Mouse (Mus musculus) cerebellum, adult 2 months (tissue): Measurements from ENCODE around the gene Scn1b. TPM values are rescaled to one million over a fixed set of nuclear protein-coding genes. Genes with fewer than 3 reads are reported as not detected.

ENCODE experiments used
- DNase-seq, 2 experiments: peaks; one replicate each; pipeline ENCODE4 v3.0.0; 2021
- H3K27ac ChIP-seq: fragments of 200-500 bp; 2 replicates; pipeline ENCODE4 v1.5.1; 2012; ENCODE audit warnings: low read length, control low read depth, inconsistent platforms; ENCODE audit not compliant: insufficient read depth
- H3K27me3 ChIP-seq: fragments of 200-500 bp; 2 replicates; pipeline ENCODE4 v1.6.1; 2012; ENCODE audit warnings: inconsistent platforms, mild to moderate bottlenecking, low read length, moderate library complexity; ENCODE audit not compliant: control insufficient read depth, insufficient read depth
- H3K4me1 ChIP-seq: fragments of 200-500 bp; 2 replicates; pipeline ENCODE4 v1.6.1; 2011; ENCODE audit warnings: low read length; ENCODE audit not compliant: control insufficient read depth, insufficient read depth
- H3K4me3 ChIP-seq: fragments of 200-500 bp; replicated peaks from 2 replicates; pipeline ENCODE3; 2011; ENCODE audit warnings: mild to moderate bottlenecking, low read depth, low read length, control low read depth; ENCODE audit not compliant: insufficient read depth
- CTCF ChIP-seq: fragments of 200-500 bp; IDR thresholded peaks from 2 replicates; pipeline ENCODE4 v1.5.1; 2011; ENCODE audit warnings: low read depth, mild to moderate bottlenecking, control low read depth, low read length, moderate library complexity, borderline replicate concordance; ENCODE audit not compliant: insufficient read depth
- POLR2A ChIP-seq: fragments of 200-500 bp; IDR thresholded peaks from 2 replicates; pipeline ENCODE4 v1.6.1; 2011; ENCODE audit warnings: low read length, control low read depth, borderline replicate concordance; ENCODE audit not compliant: insufficient read depth
- WGBS: fragments of 180-500 bp; shearing (Covaris S2); methylation state at CpG from one replicate; pipeline ENCODE4 v1.1.7; 2018; 5-methylcytosine and 5-hydroxymethylcytosine counted together
- polyA plus RNA-seq: library from polyadenylated mRNA; depleted of rRNA; stranded (reverse); fragments of >200 nt; gene quantifications from 2 replicates; pipeline ENCODE4 v1.2.3, GENCODE M21; 2012

The Scn1b gene
- polyA plus RNA-seq, 1 experiment = 1,376 TPM

DNA sequence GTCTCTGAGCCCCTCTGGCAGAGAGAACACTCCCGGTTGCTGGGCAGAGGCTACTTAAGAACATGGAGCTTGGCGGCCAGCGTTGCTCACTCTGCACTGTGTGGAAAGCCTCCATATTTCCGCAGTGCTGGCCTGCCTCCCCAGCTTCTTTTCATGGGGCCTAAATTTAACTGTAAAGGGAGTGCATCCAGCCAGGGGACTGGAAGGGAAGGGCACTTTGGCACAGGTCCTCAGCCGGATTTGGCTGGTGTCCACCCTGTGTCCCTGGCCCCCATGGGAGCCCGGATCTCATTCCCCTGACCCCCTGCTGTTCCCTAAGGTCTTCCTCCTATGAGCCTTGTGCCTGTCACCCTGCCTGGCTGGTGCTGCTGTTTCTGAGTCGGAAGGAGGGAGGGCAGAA is 8.3 kb downstream of the Scn1b start:
- Histone ChIP-seq H3K4me1 (peaks cover 64% of the 10 kb centered on the region), H3K27me3 (no peaks in the 10 kb centered on the region), H3K4me3 (peak overlapping the region; percentile 6), H3K27ac (peak overlapping the region; percentile 83)
- WGBS = 4% methylated on average over 7 of the region's 7 CpGs
- peak; percentile 81 to 82 for DNase-seq
- no peak for TF ChIP-seq POLR2A
- TF ChIP-seq CTCF = no peak

DNA sequence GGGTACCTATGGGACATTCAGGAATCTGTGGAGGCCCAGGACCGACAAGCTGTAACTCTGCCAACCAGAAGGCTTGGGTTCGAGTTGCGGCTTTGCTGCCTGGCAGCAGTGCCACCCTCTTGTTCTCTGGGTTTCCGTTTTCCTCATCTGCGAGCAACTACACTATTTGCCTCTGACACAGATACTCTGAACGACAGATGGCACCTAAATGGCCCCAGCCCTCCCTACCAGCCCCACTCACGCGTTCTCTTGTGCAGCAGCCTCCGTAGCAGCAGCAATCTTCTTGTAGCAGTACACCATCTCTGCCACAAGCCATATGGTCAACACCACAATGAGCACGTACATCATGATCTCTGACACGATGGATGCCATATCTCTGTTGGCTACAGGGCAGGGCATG is 9.3 kb downstream of the Scn1b start:
- TF ChIP-seq CTCF (no peak), POLR2A (peak; percentile 17; the same call in 1 of the 2 replicates)
- DNase-seq = peak; percentile 67 to 78
- WGBS = 15% methylated on average over 11 of the region's 11 CpGs
- peak overlapping the region; percentile 25 for H3K4me3 ChIP-seq
- H3K27me3 ChIP-seq = no peaks in the 10 kb centered on the region
- peaks cover 58% of the 10 kb centered on the region for H3K4me1 ChIP-seq
- peak overlapping the region; percentile 85 for H3K27ac ChIP-seq

DNA sequence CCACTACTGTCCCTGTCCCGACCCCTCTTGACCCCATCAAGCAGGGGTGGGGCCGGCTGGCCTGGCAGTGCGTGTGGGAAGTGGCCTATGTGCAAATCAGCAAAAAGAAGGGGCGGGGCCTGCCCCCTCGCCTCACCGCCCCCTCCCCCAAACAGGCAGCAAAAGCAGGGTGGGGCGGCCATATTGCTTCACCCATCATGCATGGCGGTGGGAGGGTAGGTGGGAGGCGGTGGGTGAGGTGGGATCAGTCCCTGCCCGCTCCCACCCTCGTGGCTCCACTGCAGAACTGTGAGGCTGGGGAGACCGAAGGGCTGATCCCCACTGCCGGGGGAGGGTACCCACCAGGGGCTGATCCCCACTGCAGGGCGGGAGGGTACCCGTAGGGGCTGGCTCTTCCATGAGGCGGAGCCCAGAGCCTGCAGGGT is 10.1 kb downstream of the Scn1b start:
- 62% methylated on average over 16 of the region's 16 CpGs for WGBS
- no peak overlapping the region; the same call in 1 of the 2 replicates for H3K27ac ChIP-seq
- no peaks in the 10 kb centered on the region for H3K27me3 ChIP-seq
- no peak overlapping the region for H3K4me3 ChIP-seq
- TF ChIP-seq POLR2A (no peak), CTCF (no peak)
- peak; percentile 44 to 45 for DNase-seq
- peaks cover 57% of the 10 kb centered on the region for H3K4me1 ChIP-seq

DNA sequence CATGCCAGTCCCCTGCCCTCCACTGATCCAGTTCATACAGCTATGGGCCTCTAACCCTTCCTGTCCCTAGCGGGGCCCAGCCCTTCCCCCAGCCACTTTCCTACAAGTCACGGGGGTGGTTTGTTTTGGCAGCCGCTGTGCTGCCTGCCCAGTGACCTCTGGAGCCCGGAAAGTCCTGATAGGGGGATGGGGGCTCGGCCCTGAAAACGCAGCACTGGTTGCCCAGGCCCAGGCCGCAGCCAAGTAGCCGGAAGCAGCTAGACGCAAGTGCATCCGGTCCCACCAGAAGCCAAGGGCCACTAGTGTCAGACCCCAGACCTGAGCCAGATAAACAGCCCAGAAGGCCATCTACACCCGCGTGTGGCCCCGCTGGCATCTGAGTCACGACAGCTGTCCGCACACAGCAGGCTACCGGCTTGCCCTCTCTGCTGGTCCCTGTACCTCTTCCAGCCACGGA is 11.2 kb downstream of the Scn1b start:
- no peak overlapping the region for H3K4me3 ChIP-seq
- TF ChIP-seq CTCF (no peak), POLR2A (no peak)
- DNase-seq = peak; percentile 81 to 83
- peak overlapping the region; percentile 42; the same call in 1 of the 2 replicates for H3K27ac ChIP-seq
- peaks cover 47% of the 10 kb centered on the region for H3K4me1 ChIP-seq
- H3K27me3 ChIP-seq = no peaks in the 10 kb centered on the region
- 7% methylated on average over 17 of the region's 17 CpGs for WGBS

DNA sequence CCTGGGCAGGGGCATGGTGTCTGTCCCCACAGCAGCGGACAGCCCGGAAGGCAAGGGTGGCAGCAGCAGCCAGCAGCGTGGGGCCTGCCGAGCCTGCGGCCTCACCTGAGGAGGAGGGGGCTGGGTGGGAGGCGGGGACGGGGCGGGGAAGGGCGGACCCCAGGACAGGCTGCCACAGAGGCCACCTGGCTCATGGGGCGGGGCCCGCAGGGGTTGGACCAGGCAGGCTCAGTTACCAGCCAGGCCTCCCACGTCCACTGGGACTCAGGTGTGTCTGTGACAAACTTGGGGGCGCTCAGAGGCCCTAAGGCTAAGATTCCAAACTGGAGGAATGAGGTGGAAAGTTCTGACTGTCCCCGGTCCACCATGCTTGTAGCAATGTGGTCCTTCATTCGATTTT is 11.6 kb downstream of the Scn1b start, which contains the start of gene Hpn:
Gene Hpn, minus strand, starts transcription at position 109 of the 400 bp plus-strand sequence.
- no peak for TF ChIP-seq CTCF
- no peak for TF ChIP-seq POLR2A

DNA sequence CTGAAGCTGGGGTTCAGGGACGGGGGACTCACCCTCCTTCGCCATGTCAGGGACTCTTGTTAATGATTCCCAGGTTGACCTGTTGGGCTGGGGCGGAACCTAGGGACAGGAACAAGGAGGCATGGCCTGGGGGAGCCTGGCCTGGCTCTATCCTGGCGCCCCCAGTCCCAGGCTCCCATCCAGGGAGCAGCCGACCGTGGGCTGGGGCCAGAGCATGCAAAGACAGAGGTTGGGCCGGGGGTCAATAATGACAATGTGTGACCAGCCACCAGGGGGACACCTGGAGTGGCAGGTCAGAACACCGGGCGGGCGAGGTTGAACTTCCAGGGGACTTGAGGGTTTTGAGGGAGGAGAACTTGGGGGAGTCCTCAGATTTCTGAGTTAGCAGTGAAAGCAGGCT is 12.2 kb downstream of the Scn1b start:
- H3K4me3 ChIP-seq = no peak overlapping the region
- no peak; the same call in 1 of the 2 replicates for TF ChIP-seq CTCF
- WGBS = 74% methylated on average over 10 of the region's 10 CpGs

More for the DNA sequence above, 11.6 kb downstream of the Scn1b start, which contains the start of gene Hpn:
- Histone ChIP-seq H3K4me1 (peaks cover 45% of the 10 kb centered on the region), H3K27ac (peak within 1 kb of the TSS; percentile 42; the same call in 1 of the 2 replicates), H3K27me3 (no peaks in the 10 kb centered on the region), H3K4me3 (no peak within 1 kb of the TSS)
- peak; percentile 43 to 46 for DNase-seq
- WGBS = 41% methylated on average over 15 of the region's 15 CpGs

DNA sequence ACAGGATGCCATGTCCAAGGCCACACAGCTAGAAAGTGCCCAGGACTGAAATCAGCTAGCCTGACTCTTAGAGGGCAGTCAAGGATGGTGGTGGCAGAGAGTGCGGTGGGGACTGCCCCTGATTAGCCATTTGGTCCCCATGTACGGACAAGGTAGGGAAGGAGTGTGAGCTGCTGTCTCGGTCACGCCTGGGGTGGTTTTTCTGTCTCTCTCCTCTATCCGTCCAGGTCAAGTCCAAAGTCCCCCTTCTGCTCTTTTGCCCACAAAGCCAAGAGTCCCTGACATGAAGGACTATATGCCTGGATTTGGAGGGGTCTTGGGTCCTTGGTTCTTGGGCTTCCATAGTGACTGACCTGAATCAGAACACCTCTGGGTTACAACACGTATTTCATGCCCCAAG is 13.0 kb downstream of the Scn1b start:
- Histone ChIP-seq H3K27me3 (no peaks in the 10 kb centered on the region), H3K4me1 (peaks cover 42% of the 10 kb centered on the region), H3K27ac (no peak overlapping the region), H3K4me3 (no peak overlapping the region)
- DNase-seq = no peak
- WGBS = 95% methylated on average over 6 of the region's 6 CpGs
- TF ChIP-seq CTCF (no peak), POLR2A (no peak)

More for the DNA sequence above, 12.2 kb downstream of the Scn1b start:
- H3K4me1 ChIP-seq = peaks cover 45% of the 10 kb centered on the region
- no peak for DNase-seq
- H3K27me3 ChIP-seq = no peaks in the 10 kb centered on the region
- H3K27ac ChIP-seq = no peak overlapping the region

DNA sequence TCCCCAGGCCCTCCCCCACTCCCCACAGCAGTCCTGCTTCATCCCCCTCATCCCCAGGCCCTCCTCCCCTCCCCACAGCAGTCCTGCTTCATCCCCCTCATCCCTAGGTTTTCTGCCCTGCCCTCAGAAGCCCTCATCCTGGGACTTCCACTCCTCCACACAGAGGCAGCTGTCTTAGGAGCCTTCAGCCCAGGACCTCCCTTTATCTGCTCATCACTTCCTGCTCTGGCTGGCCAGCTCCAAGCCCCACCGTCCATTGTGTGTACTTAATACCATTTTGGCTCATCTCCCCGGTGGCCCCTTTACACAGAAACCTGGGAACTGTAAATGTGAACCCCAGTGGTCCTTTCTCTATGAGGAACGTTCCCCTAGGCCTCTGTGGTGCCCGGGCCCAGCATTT is 14.8 kb downstream of the Scn1b start:
- Histone ChIP-seq H3K4me1 (peaks cover 29% of the 10 kb centered on the region), H3K4me3 (no peak overlapping the region), H3K27ac (no peak overlapping the region), H3K27me3 (no peaks in the 10 kb centered on the region)
- no peak for TF ChIP-seq CTCF
- DNase-seq = no peak
- 53% methylated on average over 4 of the region's 4 CpGs for WGBS
